17 mouse cellular contexts compared by ENCODE assay signal in the genomic region with DNA sequence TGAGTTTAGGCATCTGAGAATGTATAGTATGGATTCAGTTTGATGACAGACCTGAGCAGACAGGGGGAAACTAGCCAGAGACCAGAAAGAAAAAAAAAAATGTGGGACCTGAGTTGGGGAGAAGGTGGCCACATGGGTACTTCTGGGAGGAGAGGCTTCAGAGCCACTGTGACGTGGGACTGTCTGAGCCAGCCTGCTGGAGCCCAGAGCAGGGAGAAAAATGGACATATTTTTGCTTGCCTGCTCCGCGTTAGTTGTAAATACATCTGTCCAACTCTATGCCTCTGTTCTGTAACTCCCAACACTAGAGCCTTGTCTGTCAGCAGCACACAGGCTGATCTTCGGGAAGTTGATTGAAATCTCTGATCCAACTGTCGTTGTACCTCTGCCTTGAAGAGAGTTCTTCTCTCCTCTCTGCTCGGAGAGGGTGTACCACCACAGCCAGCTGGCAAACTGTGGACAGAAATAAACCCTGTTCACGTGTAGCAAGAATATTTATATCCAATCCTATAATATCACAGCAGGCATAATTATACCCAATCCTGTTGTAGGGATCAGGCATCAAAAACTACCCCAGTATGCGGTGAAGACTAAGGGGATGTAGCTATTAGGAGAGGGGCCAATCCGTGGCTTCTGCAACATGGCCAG. TPM values are rescaled to one million over a fixed set of nuclear protein-coding genes. Genes with fewer than 3 reads are reported as not detected.
DNase-seq lines count a peak whose midpoint lies in the region; ATAC-seq lines count a peak whose summit lies in the region.
"Had no signal": no experiment of that assay in that cellular context is flagged by ENCODE, and none has a peak within 500 bp of the region (broad histone marks: within the 10 kb centered on the region; RNA-seq: fewer than 3 reads in every experiment).

No protein-coding gene starts in this region.

- H3K9me3 ChIP-seq in heart, embryonic 11.5 days (replicated peaks; ENCODE audit: control insufficient read depth, low read length) = no peaks in the 10 kb centered on the region
- H3K9me3 ChIP-seq in heart, embryonic 16.5 days (replicated peaks; ENCODE audit: control insufficient read depth, low read length) = no peaks in the 10 kb centered on the region
- H3K9me3 ChIP-seq: hindbrain, embryonic 15.5 days had no signal

- H3K4me3 ChIP-seq in heart, embryonic 11.5 days (ENCODE audit: low read depth, low read length) = no peak overlapping the region
- H3K4me3 ChIP-seq in heart, embryonic 16.5 days (ENCODE audit: low read length) = no peak overlapping the region
- H3K4me3 ChIP-seq: embryonic facial prominence, embryonic 10.5 days; hindbrain, embryonic 15.5 days had no signal

- H3K27ac ChIP-seq in heart, embryonic 11.5 days (ENCODE audit: low read depth, low read length) = no peak overlapping the region
- H3K27ac ChIP-seq in heart, embryonic 16.5 days (ENCODE audit: low read length) = peak overlapping the region; percentile 44
- H3K27ac ChIP-seq: embryonic facial prominence, embryonic 10.5 days; hindbrain, embryonic 15.5 days had no signal

- H3K27me3 ChIP-seq in heart, embryonic 11.5 days (ENCODE audit: control insufficient read depth, insufficient read depth, low read length) = no peaks in the 10 kb centered on the region
- H3K27me3 ChIP-seq in heart, embryonic 16.5 days (ENCODE audit: control insufficient read depth, insufficient read depth, low read length) = no peaks in the 10 kb centered on the region
- H3K27me3 ChIP-seq: hindbrain, embryonic 15.5 days had no signal

- no peaks in the 10 kb centered on the region for H3K4me1 ChIP-seq in heart, embryonic 11.5 days (ENCODE audit: control insufficient read depth, insufficient read depth, low read length)
- peaks cover 6% of the 10 kb centered on the region; the same call in 1 of the 2 replicates for H3K4me1 ChIP-seq in heart, embryonic 16.5 days (ENCODE audit: control insufficient read depth, insufficient read depth, low read length)
- H3K4me1 ChIP-seq: embryonic facial prominence, embryonic 10.5 days; hindbrain, embryonic 15.5 days had no signal

- no peaks in the 10 kb centered on the region for H3K36me3 ChIP-seq in heart, embryonic 11.5 days (ENCODE audit: control insufficient read depth, insufficient read depth, low read length)
- H3K36me3 ChIP-seq in heart, embryonic 16.5 days (ENCODE audit: control insufficient read depth, insufficient read depth) = no peaks in the 10 kb centered on the region
- H3K36me3 ChIP-seq: embryonic facial prominence, embryonic 10.5 days; hindbrain, embryonic 15.5 days had no signal

- DNase-seq in heart, adult 11 months = no peak
- no peak for DNase-seq in heart, postnatal 4 days
- DNase-seq in right cerebral cortex, postnatal 25 days = peak; percentile 24
- no peak for DNase-seq in right cerebral cortex, adult 18-20 months
- DNase-seq: adrenal gland, adult 2 months; adrenal gland, postnatal 25 days; cerebellum, adult 2 months; cerebellum, postnatal 10 days; gastrocnemius, postnatal 14 days; heart, postnatal 10 days; kidney, adult 2 months had no signal

- WGBS in heart, embryonic 11.5 days (ENCODE audit: insufficient replicate concordance) = 65% methylated on average over 9 of the region's 9 CpGs
- whole genome bisulfite sequencing in heart, embryonic 16.5 days = 59% methylated on average over 9 of the region's 9 CpGs

- 0 out of 2 replicates have a peak overlapping the region, but pooled peaks have one; percentile 10 for H3K9ac ChIP-seq in heart, embryonic 11.5 days (ENCODE audit: low read depth, low read length)
- H3K9ac ChIP-seq in heart, embryonic 16.5 days (ENCODE audit: low read length) = peak overlapping the region; percentile 31; the same call in 1 of the 2 replicates
- H3K9ac ChIP-seq: hindbrain, embryonic 15.5 days had no signal

- ATAC-seq in heart, embryonic 11.5 days (replicated peaks; ENCODE audit: insufficient number of reproducible peaks, low FRiP score, low TSS enrichment) = no peak
- peak; percentile 52 for ATAC-seq in heart, embryonic 16.5 days (replicated peaks; ENCODE audit: extremely low read depth, insufficient read depth, low FRiP score)
- ATAC-seq: forebrain, embryonic 14.5 days; intestine, embryonic 16.5 days had no signal

- no peak overlapping the region for H3K4me2 ChIP-seq in heart, embryonic 11.5 days
- H3K4me2 ChIP-seq in heart, embryonic 16.5 days (ENCODE audit: low read depth, low read length) = no peak overlapping the region
- H3K4me2 ChIP-seq: hindbrain, embryonic 15.5 days had no signal

RNA-seq across cellular contexts. Expression of gene Sorbs1, which starts 12.9 kb away (rescaled TPM):
- polyA plus RNA-seq in heart, embryonic 11.5 days (2014; fragmentation: Nextera tagmentation; extraction: Ambion mirVana) = 90.6 and 93.6 TPM in 2 replicates
- polyA plus RNA-seq in heart, embryonic 16.5 days (2015; fragmentation: Nextera tagmentation; extraction: Ambion mirVana) = 141 and 152 TPM in 2 replicates
- total RNA-seq in heart, postnatal 4 days (2021) = 100 to 1,000 TPM; 234 to 256 TPM
